Mouse (Mus musculus): ENCODE data around the gene Gpr150. TPM values are rescaled to one million over a fixed set of nuclear protein-coding genes. Genes with fewer than 3 reads are reported as not detected.

The Gpr150 gene
- not detected in 2 replicates for polyA plus RNA-seq (2012; rRNA removed)

DNA sequence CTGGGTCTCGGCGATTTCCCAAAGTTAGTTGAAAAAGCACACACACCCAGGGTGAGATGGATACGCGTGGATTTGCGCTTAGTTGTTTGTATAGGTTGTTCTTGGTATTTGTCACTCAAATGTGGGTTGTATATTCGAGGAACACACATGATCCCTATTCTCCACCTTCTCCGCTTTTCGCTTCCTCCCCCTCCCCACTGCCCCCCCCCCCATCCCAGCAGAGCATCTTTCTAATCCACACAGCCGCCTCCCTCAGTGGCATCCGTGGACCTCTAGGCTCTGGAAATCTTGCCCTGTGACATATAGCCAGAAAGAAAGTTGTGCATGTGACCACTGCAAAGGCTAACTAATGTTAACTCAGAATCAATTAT lies at the start of gene Gpr150:
Gene Gpr150, minus strand, starts transcription at position 101 of the 371 bp plus-strand sequence.
- no peak for DNase-seq (ENCODE audit: low spot score)

DNA sequence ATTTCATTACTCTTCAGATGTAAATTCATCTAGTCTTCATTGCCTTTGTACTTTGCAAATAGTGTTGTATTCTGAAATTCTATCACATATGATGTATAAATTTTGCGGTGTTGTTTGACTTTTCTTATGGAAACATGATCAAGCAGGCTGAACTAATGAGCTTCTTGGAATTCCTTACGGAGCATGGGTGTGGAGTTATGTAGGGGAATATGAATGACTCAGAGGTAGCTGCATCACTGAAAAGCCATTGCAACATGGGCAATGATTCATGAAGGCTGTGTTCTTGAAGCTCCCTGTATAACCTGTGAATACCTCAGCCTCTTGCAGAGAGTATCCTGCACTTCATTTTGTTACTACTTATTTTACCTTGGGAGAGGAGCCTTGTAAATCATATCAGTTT lies 45.2 kb upstream of the Gpr150 start:
- no peak for DNase-seq (ENCODE audit: low spot score)

DNA sequence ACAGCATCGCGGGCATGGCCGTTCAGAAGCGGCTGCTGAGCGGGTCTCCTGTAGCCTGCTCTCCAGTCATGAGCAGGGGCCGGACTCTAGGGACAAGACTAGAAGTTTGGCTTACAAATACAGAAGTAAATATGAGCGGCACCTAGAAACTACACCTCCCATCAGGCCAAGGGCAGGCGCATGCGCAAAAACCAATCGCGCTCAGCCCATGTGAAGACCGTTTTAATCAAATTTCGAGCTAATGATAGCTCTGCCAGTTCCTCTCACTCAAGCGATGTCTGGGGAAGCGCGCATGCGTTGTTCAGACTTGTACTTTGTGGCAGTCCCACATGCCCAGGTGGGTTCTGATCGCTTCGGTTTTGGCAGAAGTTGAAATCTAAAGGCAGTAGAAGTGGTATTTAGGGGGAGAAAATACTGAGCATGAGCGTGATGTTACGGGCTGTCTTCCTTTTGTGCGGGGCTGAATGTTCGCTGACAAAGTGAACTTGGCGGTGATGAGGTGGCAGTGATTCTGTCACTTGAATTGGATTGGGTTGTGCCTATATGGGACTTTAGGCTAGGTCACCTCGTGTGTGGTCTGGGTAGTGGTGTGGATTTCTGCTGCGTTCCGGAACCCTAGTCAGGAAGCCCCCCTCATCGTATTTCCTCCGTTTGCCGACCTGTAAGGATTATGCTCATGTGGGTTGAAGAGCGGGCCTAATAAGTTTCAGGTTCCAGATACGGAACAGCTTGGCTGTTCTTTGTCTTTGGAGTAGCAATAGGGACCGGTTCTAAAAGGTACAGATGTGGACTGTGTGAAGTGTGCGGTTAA lies 41.9 kb upstream of the Gpr150 start, which contains the start of the genes Arsk and Ttc37:
Gene Arsk, minus strand, starts transcription at position 168 of the 811 bp plus-strand sequence.
Gene Ttc37, plus strand, starts transcription at position 242 of the 811 bp plus-strand sequence.
- DNase-seq (ENCODE audit: low spot score): peak; percentile 73

DNA sequence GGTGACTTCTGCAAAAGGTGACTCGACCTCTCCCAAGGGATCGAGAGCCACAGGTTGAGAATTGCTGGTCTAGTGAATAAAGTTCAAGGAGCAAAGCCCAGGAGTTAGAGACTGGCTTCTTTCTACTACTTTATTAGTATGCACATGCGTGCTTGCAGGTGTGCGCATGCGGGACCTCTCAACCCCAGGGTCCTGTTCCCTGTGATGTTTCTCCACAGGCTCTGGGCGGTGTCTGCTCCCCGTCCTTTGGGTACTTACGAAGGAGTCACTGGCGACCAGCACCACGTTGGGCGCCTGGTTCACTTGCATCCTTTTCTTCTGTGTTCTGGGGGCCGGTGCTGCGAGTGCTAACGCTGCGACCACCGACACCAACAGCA lies 41.3 kb upstream of the Gpr150 start:
- DNase-seq (ENCODE audit: low spot score): no peak

DNA sequence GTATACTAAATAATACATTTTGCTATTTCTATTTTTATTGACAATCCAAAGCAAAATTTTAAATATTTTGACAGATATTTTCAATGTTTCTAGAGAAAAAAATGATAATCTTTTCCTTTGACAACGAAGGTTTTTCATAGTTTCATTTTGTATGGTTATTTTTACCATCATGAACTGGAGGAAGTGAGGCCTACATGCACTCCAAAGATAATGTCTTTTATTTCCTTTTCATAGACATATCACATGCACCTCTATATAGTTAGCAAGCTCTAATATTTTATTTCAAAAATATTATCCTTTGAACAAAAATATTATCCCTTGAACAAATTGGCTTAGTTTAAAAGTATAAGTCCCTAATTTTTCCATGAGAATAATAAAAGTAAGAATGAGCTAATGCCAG lies 17.5 kb upstream of the Gpr150 start:
- no peak for DNase-seq (ENCODE audit: low spot score)

DNA sequence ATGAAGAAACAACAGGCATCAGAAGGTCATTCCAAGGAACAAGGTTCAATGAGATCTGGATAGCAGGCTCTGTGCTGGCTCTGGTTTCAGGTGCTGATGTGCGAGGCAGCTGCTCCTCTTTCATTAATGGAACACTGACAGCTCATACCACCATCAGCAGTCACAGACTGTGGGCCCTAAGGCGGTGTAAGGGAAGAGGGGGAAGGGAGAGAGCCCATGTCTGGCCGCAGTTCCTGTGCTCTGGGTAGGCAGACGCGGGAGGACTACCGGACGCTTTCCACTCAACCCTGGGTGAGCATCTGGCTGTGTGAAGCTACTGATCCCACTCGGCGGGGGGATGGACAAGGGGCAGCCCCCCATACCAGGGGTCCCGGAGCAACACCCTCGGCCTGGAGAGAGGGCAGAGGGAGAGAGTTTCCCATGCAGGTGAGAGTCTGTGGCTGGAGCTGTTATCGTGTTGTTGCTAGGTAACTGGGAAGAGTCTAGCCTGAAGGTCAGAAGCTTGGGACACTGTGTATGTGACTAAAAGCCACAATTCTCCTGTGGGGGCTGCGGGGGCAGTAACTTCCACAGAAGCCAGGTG lies 7.7 kb upstream of the Gpr150 start:
- no peak for DNase-seq (ENCODE audit: low spot score)

DNA sequence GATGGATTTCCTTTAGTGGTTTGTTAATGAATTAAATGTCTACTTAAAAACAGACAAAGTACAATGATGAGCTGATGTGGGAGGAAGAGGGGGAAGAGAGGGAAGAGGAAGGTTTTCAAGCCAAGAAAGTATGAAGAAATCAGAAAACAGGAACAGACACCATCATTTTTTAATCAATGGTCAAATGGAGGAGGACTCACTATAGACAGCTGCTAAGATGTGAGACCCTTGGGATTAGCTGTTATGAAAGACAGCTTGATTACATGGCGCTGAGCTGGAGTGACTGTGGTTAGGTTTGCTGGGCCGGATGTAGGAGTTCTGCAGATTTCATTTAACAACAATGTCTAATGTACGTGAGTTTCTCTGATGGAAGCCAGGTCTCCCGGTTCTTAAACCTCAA lies 6.8 kb upstream of the Gpr150 start:
- no peak for DNase-seq (ENCODE audit: low spot score)

DNA sequence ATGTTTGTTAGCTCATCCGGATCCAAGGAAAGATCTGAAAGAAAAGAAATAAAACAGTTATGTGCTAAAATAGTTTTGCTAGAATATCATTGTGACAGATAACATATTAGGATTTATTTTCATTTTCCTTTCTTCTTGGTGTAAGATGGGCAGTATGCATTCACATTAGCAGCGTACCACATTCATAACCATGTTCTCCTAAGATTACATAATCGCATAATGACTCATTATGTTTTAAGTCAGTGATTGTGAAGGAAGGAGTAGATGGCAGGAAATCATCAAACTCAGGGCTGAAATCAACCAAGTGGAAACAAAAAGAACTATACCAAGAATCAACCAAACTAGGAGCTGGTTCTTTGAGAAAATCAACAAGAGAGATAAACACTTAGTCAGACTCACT lies 5.8 kb upstream of the Gpr150 start:
- no peak for DNase-seq (ENCODE audit: low spot score)

DNA sequence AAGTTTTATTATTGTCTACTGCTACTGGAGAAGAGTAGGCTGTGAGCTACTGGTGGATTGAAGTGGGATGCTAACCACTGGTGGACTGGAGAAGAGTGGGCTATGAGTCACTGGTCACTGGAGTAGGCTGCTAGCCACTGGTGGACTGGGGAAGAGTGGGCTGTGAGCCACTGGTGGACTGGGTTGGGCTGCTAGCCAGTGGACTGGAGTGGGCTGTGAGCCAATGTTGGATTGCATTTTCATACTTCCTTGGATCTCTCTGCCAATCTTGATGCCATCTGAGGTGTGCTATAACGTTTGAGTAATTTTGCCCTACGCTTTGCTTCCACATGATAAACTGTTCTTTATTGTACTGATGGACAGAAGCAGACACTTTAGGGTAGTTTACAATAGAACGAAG lies 5.3 kb upstream of the Gpr150 start:
- DNase-seq (ENCODE audit: low spot score): no peak

DNA sequence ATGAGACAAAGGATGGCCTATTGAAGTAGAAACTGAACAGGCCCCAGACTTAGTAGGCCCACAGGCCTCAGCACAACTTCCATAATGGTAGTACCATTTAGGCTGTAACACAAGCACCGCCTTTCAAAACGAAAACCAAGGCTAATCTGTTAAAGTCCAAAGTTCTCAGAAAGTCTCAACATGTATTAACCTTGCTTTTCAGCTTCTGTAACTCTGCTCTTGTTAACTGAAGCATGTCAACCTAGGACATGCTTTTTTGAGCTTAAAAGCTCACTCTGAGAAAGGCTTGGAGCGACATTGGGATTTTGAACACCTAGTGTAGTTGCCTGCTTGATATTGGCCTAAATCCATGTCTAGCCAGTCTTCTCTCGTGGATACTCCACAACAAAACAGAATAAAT lies 2.8 kb upstream of the Gpr150 start:
- no peak for DNase-seq (ENCODE audit: low spot score)

DNA sequence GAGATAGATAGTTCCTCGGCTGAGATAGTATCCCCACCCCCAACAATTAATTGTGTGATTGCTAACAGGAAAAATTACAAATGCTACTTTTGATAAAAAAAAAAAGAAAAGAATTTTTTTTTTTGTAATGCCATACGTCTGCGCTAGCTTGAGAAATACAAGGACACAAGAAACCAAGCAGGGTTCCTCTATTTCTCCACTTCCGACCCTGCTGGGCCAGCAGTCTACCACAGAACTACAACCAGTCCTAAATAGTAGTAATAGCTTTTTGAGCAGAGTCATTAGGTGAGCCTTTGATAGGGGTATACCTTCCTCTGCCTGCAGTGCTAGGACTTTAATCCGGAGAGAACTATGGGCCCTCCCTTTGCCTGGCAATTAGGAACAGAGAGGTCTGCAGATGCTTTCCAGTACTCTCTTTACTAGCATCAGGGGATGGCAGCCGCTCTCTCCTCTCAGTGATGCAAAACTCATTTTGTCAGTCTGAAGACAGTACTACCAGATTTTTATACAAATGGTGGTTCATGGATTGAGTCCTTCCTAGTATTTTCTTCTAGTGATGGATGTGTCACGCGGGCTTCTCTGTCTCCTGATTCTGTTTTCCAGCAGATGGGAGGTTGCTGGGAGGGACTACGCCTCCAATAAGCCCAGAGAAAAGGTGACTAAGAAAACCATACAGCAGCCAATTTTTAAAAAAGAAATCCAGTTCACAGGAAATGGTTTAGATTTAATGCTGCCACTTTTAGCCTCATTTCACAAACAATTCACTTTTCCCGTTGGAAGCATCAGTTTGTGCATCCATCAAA lies 672 bp upstream of the Gpr150 start:
- DNase-seq (ENCODE audit: low spot score): no peak

DNA sequence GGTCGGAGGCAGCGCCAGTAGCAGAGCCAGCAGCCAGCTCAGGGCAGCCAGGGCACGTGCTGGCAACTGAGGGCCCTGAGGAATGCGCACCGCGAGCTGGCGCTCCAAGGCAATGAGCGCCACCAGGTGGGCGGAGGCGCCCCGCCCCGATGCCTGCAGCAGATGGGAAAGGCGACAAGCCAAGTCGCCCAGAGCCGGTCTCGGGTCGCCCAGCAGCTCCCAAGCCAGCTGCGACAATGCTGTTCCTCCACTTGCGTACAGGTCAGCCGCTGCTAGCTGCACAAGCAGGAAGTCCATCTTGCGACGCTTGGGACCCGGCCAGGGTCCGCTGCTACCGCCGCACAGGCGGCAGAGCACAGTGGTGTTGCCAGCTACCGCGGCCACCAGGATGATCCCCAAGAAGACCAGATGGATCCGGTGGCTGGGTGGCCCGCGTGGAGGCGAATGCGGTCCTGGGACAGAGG lies 503 bp downstream of the Gpr150 start:
- DNase-seq (ENCODE audit: low spot score): peak; percentile 53

DNA sequence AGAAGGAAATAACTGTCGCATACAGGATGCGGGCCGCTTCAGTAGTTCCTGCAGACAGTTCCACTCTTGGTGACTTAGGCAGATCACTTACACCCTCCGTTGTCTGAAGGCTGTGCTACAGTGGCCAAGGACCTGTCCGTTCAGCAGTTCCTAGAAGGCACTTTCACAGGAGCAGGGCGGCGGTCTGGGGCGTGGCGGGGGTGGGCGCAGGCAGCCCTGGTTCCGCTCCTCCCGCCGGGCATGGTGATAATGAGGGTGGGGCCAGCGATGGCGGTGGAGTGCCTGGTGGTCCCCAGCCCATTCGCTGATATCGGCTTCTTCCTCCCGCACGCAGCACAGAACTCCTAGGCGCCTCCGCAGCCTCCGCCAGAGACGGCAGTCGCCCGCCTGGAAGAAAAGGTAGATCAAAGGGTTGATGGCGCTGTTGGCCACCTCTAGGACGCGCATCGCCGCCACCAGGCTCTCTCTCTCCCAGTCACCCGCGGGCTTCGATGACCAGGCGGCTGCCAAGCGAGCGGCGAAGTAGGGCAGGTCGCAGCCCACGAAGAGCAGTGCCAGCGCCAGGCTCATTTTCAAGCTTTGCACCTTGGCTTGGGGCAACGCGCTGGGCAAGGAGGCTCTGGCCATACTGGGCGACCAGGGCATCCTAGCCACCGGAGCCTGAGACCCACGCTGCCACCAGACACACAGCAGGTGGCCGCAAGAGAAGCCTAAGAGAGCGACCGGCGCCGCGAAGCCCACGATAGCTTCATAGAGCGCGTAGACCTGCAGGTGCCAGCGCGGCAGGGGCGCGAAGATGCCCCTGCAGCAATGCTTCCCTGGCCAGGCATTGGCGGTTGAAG lies 1.2 kb downstream of the Gpr150 start:
- no peak for DNase-seq (ENCODE audit: low spot score)

DNA sequence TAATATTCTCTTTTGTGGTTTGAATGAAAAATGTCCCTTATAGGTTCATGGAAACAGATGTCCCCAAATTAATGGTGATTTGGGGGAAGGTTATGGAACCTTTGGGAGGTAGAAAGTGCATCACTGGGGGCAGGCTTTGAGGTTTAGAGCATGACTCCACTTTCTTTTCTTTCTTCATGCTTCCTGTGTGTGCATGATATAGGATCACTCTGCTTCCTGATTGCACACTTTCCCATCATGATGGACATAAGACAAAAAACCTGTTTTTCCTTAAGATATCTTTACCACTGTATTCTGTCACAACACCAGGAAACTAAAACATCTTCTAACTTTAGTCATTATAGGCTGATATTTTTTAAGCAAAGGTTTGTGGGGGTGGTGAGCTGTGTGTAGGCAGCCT lies 11.8 kb downstream of the Gpr150 start:
- no peak for DNase-seq (ENCODE audit: low spot score)

DNA sequence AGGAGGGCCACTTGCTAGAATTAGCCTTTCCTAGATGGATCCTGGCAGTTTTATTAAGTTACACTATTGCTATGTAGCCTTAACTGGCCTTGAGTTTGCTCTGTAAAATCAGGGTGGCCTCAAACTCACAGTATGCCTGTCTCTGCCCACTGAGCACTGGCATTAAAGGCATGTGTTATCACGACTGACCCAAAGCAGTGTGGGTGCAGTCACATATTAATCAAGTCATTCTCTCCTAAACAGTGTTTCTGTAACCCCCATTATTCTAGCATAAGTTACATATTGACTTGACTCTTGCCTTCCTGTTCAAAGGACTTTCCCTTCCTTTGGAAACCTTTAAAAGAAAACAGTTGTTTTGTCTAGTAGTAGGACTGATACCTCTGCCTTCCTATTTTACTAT lies 14.3 kb downstream of the Gpr150 start:
- no peak for DNase-seq (ENCODE audit: low spot score)

DNA sequence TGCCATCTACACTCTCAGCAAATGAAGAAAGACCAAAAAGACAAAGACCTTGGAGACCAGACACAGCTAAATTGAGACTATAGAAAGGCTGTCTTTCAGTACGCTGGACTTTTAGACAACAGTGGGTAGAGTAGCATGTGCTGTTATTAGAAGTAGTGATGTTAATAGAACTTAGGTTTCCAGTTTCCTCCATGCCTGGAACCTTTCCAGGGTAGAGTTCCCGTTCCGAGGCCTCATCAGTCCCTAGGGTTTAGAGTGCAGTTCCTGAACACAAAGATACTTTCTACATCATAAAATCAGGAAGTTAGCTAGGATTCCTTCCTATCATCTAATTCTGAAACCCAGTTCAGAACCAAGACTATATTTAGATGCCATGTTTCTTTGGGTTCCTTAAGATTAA lies 32.2 kb downstream of the Gpr150 start:
- no peak for DNase-seq (ENCODE audit: low spot score)

DNA sequence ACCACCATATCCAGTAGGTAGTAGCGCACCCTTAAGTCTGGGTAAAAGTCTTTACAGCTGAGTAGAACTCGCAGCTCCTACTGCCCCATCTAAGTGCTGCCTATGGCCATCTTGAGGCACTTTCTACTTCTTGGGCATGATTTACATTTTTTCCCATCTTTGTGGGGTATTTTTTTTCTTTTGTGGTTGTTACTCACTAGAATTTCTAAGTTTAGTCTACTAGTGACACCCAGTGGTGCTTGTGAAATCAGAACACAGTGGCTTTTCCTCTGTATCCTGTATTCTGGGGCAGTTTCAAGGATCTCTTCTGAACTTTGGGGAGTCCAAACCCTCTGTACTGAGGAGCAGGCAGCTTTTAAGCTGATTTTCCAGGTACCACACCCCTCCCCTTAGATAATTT lies 35.0 kb downstream of the Gpr150 start:
- no peak for DNase-seq (ENCODE audit: low spot score)

DNA sequence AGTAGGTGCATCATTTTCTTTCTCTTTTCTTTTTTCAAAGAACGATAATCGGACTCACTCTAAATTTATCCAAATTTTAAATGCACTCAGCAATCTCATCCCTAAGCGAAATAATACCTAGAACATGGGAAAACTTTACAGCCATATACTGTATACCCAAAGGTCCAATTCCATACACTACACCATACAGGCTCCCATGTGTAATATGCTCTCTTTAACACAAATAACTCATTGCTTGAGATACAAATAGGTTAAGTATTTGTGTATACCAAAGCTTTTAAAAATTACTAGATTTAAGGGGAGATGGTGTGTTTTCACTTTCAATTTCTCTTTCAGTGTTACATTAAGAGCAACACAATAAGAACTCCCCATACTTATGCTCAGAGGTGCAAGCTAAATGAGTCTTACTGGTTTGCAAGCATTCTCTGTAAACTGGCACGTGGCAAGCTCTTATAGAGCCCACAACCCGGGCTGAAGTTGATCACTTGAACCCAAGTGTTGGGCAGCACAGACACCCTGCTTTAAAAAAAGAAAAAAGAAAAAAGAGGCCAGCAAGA lies 37.9 kb downstream of the Gpr150 start:
- DNase-seq (ENCODE audit: low spot score): no peak

DNA sequence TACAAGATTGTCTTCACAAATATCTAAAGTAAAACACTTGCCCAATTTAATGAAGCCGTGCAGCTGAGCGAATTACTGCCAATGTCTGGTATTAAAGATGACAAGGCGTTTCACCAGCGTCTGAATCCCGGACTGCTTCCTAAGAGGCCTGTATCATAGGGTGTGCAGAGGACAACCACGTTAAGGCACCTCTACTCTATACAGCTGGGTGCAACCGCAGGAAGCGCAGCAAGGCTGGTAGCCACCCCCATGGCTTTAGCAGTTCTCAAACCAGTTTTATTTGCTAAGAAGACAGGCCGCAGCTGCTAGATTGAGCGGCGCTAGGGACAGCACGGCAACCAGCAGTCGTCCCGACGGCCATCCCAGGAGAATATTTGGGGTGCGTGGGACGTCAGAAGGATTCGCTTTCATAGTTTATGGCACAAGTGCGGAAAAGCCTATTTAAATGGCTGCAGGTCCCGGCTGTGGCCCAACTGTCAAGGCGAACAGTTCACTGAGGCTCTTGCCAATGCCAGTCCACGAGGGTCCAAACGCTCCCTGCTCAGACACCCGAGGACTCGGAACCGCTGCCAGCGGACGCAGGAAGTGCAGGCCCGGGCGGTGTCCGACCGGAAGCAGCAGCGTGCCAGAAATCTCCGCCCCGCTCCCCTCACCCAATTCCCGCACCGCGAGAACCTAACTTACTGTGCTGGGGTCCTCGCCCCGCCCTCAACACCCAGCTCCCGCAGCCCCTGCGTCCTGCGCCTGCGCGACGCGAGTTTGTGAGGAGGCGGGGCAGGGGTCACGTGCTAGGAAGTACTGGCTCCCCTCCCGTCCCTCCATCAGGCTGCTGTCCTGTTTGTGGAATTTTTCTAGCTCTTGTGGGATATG lies 38.6 kb downstream of the Gpr150 start, which contains the start of gene Rfesd:
Gene Rfesd, minus strand, starts transcription at position 746 of the 870 bp plus-strand sequence.
- peak; percentile 88 for DNase-seq (ENCODE audit: low spot score)

DNA sequence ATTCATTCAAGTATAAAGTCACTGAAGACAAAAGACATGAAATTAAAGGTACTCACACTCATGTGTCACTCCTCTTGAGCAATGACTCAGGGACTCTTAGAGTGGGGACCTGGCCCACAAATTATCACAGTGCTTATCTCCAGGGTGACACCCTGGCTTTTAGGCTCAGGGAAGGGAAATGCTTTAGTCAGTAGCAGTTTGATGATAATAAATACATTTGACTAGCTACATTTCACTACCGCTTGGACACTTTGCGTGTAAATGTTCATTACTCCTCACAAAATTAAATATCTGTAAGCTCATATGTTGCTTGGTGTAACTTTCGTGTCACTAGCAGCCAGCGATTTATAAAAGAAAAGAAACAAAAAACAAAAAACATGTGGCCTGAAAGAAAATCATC lies 39.3 kb downstream of the Gpr150 start:
- no peak for DNase-seq (ENCODE audit: low spot score)

All from urinary bladder, adult 2 months (tissue).